ENCODE assay signal across 18 mouse cellular contexts in genomic region chr6:35271094-35271855, GRCm38 (mm10). TPM values are rescaled to one million over a fixed set of nuclear protein-coding genes. Genes with fewer than 3 reads are reported as not detected.
DNase-seq lines count a peak whose midpoint lies in the region; ATAC-seq lines count a peak whose summit lies in the region.
"Had no signal": no experiment of that assay in that cellular context is flagged by ENCODE, and none has a peak within 500 bp of the region (broad histone marks: within the 10 kb centered on the region; RNA-seq: fewer than 3 reads in every experiment).

No protein-coding gene starts in this region.

- no peak overlapping the region for H3K4me3 ChIP-seq in forebrain, embryonic 15.5 days
- H3K4me3 ChIP-seq in forebrain, embryonic 12.5 days (replicated peaks) = no peak overlapping the region
- H3K4me3 ChIP-seq in hindbrain, embryonic 16.5 days (ENCODE audit: low read length) = no peak overlapping the region
- H3K4me3 ChIP-seq: kidney, embryonic 15.5 days; limb, embryonic 15.5 days; myocyte had no signal

- no peak overlapping the region for H3K9ac ChIP-seq in forebrain, embryonic 15.5 days (replicated peaks)
- H3K9ac ChIP-seq in forebrain, embryonic 12.5 days = no peak overlapping the region
- H3K9ac ChIP-seq in hindbrain, embryonic 16.5 days (ENCODE audit: low read depth, low read length) = no peak overlapping the region
- H3K9ac ChIP-seq: kidney, embryonic 15.5 days; limb, embryonic 15.5 days had no signal

- no peaks in the 10 kb centered on the region for H3K4me1 ChIP-seq in forebrain, embryonic 15.5 days
- no peaks in the 10 kb centered on the region for H3K4me1 ChIP-seq in forebrain, embryonic 12.5 days
- H3K4me1 ChIP-seq in hindbrain, embryonic 16.5 days (ENCODE audit: control insufficient read depth, insufficient read depth, low read depth, low read length) = no peaks in the 10 kb centered on the region

- ATAC-seq in forebrain, embryonic 15.5 days (replicated peaks) = peak; percentile 53
- no peak for ATAC-seq in forebrain, embryonic 12.5 days (ENCODE audit: low FRiP score)
- ATAC-seq in hindbrain, embryonic 16.5 days = peak; percentile 85
- ATAC-seq: activated CD4-positive, CD25-positive, alpha-beta regulatory T cell, adult 4 months had no signal

- no peaks in the 10 kb centered on the region for H3K27me3 ChIP-seq in forebrain, embryonic 15.5 days
- no peaks in the 10 kb centered on the region for H3K27me3 ChIP-seq in forebrain, embryonic 12.5 days
- H3K27me3 ChIP-seq in hindbrain, embryonic 16.5 days (replicated peaks; ENCODE audit: control insufficient read depth, insufficient read depth, low read length) = no peaks in the 10 kb centered on the region
- H3K27me3 ChIP-seq: kidney, embryonic 15.5 days; limb, embryonic 15.5 days had no signal

- no peak overlapping the region for H3K27ac ChIP-seq in forebrain, embryonic 15.5 days (replicated peaks)
- no peak overlapping the region for H3K27ac ChIP-seq in forebrain, embryonic 12.5 days
- no peak overlapping the region for H3K27ac ChIP-seq in hindbrain, embryonic 16.5 days (ENCODE audit: low read depth, low read length)
- H3K27ac ChIP-seq: kidney, embryonic 15.5 days; limb, embryonic 15.5 days had no signal

- WGBS in forebrain, embryonic 15.5 days = 71% methylated on average over 12 of the region's 12 CpGs
- WGBS in forebrain, embryonic 12.5 days = 88% methylated on average over 12 of the region's 12 CpGs
- 67% methylated on average over 12 of the region's 12 CpGs for WGBS in hindbrain, embryonic 16.5 days

- no peaks in the 10 kb centered on the region for H3K9me3 ChIP-seq in forebrain, embryonic 15.5 days
- no peaks in the 10 kb centered on the region for H3K9me3 ChIP-seq in forebrain, embryonic 12.5 days
- H3K9me3 ChIP-seq in hindbrain, embryonic 16.5 days (ENCODE audit: control insufficient read depth, low read length) = no peaks in the 10 kb centered on the region
- H3K9me3 ChIP-seq: G1E; kidney, embryonic 15.5 days; limb, embryonic 15.5 days had no signal

- DNase-seq in lung, postnatal 36 days = peak; percentile 28
- no peak for DNase-seq in lung, adult 18-20 months
- peak; percentile 32 for DNase-seq in cerebellum, adult 11-12 months
- no peak for DNase-seq in gastrocnemius, adult 18-20 months (ENCODE audit: low spot score)
- no peak for DNase-seq in heart, postnatal 25 days (ENCODE audit: low spot score)
- DNase-seq: embryo, embryonic 11 days; gastrocnemius, postnatal 14 days; heart, postnatal 36 days; layer of hippocampus, postnatal 36 days had no signal

- H3K4me2 ChIP-seq in forebrain, embryonic 15.5 days (replicated peaks) = no peak overlapping the region
- no peak overlapping the region for H3K4me2 ChIP-seq in forebrain, embryonic 12.5 days
- H3K4me2 ChIP-seq in hindbrain, embryonic 16.5 days (ENCODE audit: low read length) = no peak overlapping the region
- H3K4me2 ChIP-seq: kidney, embryonic 15.5 days; limb, embryonic 15.5 days had no signal

- intact Hi-C loops in heart, postnatal 25 days (cut with DNase I) = no loop called here

- H3K36me3 ChIP-seq in forebrain, embryonic 15.5 days = no peaks in the 10 kb centered on the region
- H3K36me3 ChIP-seq in forebrain, embryonic 12.5 days (replicated peaks) = no peaks in the 10 kb centered on the region
- H3K36me3 ChIP-seq in hindbrain, embryonic 16.5 days (ENCODE audit: control insufficient read depth, insufficient read depth, low read length) = no peaks in the 10 kb centered on the region
- H3K36me3 ChIP-seq: G1E; kidney, embryonic 15.5 days; limb, embryonic 15.5 days had no signal

RNA-seq across cellular contexts. Expression of gene Slc13a4, which starts 36.7 kb away (rescaled TPM):
- 3.1 and 3.7 TPM in 2 replicates for polyA plus RNA-seq in forebrain, embryonic 15.5 days (2015; fragmentation: Nextera tagmentation; extraction: Ambion mirVana)
- 0.09 and 0.14 TPM in 2 replicates for polyA plus RNA-seq in forebrain, embryonic 12.5 days (2016; fragmentation: Nextera tagmentation; extraction: Ambion mirVana)
- 11.0 and 11.2 TPM in 2 replicates for polyA plus RNA-seq in hindbrain, embryonic 16.5 days (2015; fragmentation: Nextera tagmentation; extraction: Ambion mirVana)
- under 1 TPM; 0.14 to 0.17 TPM for total RNA-seq in gastrocnemius, adult 18-20 months (2021)
- under 1 TPM; 0.08 to 0.16 TPM for total RNA-seq in heart, postnatal 25 days (2021)
- polyA plus RNA-seq: G1E had no signal

RNA-seq across cellular contexts. Expression of gene Fam180a, which starts 54.7 kb away (rescaled TPM):
- polyA plus RNA-seq in forebrain, embryonic 15.5 days (2015; fragmentation: Nextera tagmentation; extraction: Ambion mirVana) = 0.34 and 0.56 TPM in 2 replicates
- not detected in 2 replicates for polyA plus RNA-seq in forebrain, embryonic 12.5 days (2016; fragmentation: Nextera tagmentation; extraction: Ambion mirVana)
- 2.3 and 2.4 TPM in 2 replicates for polyA plus RNA-seq in hindbrain, embryonic 16.5 days (2015; fragmentation: Nextera tagmentation; extraction: Ambion mirVana)
- total RNA-seq in gastrocnemius, adult 18-20 months (2021) = 1 to 10 TPM in 1 of 2 experiments, under 1 TPM in 1; 0.18 to 1.0 TPM
- under 1 TPM; 0.78 to 0.81 TPM for total RNA-seq in heart, postnatal 25 days (2021)
- total RNA-seq: G1E had no signal
- polyA plus RNA-seq: activated CD4-positive, CD25-positive, alpha-beta regulatory T cell, adult 4 months; G1E; thymus, postnatal 0 days had no signal

Comparison
In these comparisons a context has a peak if more than half of its experiments do, and no peak if none do; other contexts are left out.
1. DNase-seq: peak in lung, postnatal 36 days (single experiment) and cerebellum, adult 11-12 months (single experiment); none in lung, adult 18-20 months (0 of 2), gastrocnemius, adult 18-20 months (single experiment) and heart, postnatal 25 days (single experiment).